Mouse (Mus musculus): ENCODE results near the gene Ninj2.

- TF ChIP-seq CTCF (IDR thresholded peaks at IDR 0.05) (no peak), EP300 (IDR thresholded peaks at IDR 0.05) (no peak)
Measured at GRCm38 (mm10) chr6:120243250-120243649, 150.1 kb downstream of the Ninj2 start.
